ENCODE assay signal across 9 mouse cellular contexts in genomic region chr17:66490022-66490601, GRCm38 (mm10). TPM values are rescaled to one million over a fixed set of nuclear protein-coding genes. Genes with fewer than 3 reads are reported as not detected.
A peak's percentile ranks its signal among the peaks of the same experiment; 100 is the strongest.
DNase-seq lines count a peak whose midpoint lies in the region; ATAC-seq lines count a peak whose summit lies in the region.
"Had no signal": no experiment of that assay in that cellular context is flagged by ENCODE, and none has a peak within 500 bp of the region (broad histone marks: within the 10 kb centered on the region; RNA-seq: fewer than 3 reads in every experiment).

No protein-coding gene starts in this region.

- no peak overlapping the region for H3K9ac ChIP-seq in heart, embryonic 11.5 days (ENCODE audit: low read depth, low read length)
- H3K9ac ChIP-seq in forebrain, embryonic 13.5 days: 0 out of 2 replicates have a peak overlapping the region, but pooled peaks have one; percentile 6
- H3K9ac ChIP-seq in intestine, embryonic 16.5 days (ENCODE audit: low read depth, low read length): no peak overlapping the region
- no peak overlapping the region for H3K9ac ChIP-seq in midbrain, embryonic 13.5 days (replicated peaks)

- WGBS in heart, embryonic 11.5 days (ENCODE audit: insufficient replicate concordance): 42% methylated on average over 10 of the region's 10 CpGs
- WGBS in forebrain, embryonic 13.5 days: 43% methylated on average over 10 of the region's 10 CpGs
- WGBS in intestine, embryonic 16.5 days: 42% methylated on average over 10 of the region's 10 CpGs
- 45% methylated on average over 10 of the region's 10 CpGs for WGBS in midbrain, embryonic 13.5 days

- no peak overlapping the region for H3K4me3 ChIP-seq in heart, embryonic 11.5 days (ENCODE audit: low read depth, low read length)
- H3K4me3 ChIP-seq in forebrain, embryonic 13.5 days: no peak overlapping the region
- H3K4me3 ChIP-seq in intestine, embryonic 16.5 days (ENCODE audit: low read length): no peak overlapping the region
- no peak overlapping the region for H3K4me3 ChIP-seq in midbrain, embryonic 13.5 days (replicated peaks)

- no peak overlapping the region for H3K4me2 ChIP-seq in heart, embryonic 11.5 days
- H3K4me2 ChIP-seq in forebrain, embryonic 13.5 days: no peak overlapping the region
- H3K4me2 ChIP-seq in intestine, embryonic 16.5 days (ENCODE audit: low read depth, low read length): no peak overlapping the region
- no peak overlapping the region for H3K4me2 ChIP-seq in midbrain, embryonic 13.5 days (replicated peaks)

- H3K9me3 ChIP-seq in heart, embryonic 11.5 days (replicated peaks; ENCODE audit: control insufficient read depth, low read length): no peaks in the 10 kb centered on the region
- H3K9me3 ChIP-seq in forebrain, embryonic 13.5 days (replicated peaks): no peaks in the 10 kb centered on the region
- no peaks in the 10 kb centered on the region for H3K9me3 ChIP-seq in intestine, embryonic 16.5 days (ENCODE audit: control insufficient read depth, low read length)
- no peaks in the 10 kb centered on the region for H3K9me3 ChIP-seq in midbrain, embryonic 13.5 days

- 0 out of 2 replicates have a peak, but pooled peaks cover 9% of the 10 kb centered on the region for H3K4me1 ChIP-seq in heart, embryonic 11.5 days (ENCODE audit: control insufficient read depth, insufficient read depth, low read length)
- no peaks in the 10 kb centered on the region for H3K4me1 ChIP-seq in forebrain, embryonic 13.5 days
- H3K4me1 ChIP-seq in intestine, embryonic 16.5 days (ENCODE audit: control insufficient read depth, insufficient read depth, low read length): no peaks in the 10 kb centered on the region
- H3K4me1 ChIP-seq in midbrain, embryonic 13.5 days (replicated peaks): peaks cover 1% of the 10 kb centered on the region; the same call in 1 of the 2 replicates

- peaks cover 8% of the 10 kb centered on the region for H3K36me3 ChIP-seq in heart, embryonic 11.5 days (ENCODE audit: control insufficient read depth, insufficient read depth, low read length)
- peaks cover 20% of the 10 kb centered on the region for H3K36me3 ChIP-seq in forebrain, embryonic 13.5 days (ENCODE audit: poor library complexity, severe bottlenecking)
- no peaks in the 10 kb centered on the region; the same call in 1 of the 2 replicates for H3K36me3 ChIP-seq in intestine, embryonic 16.5 days (ENCODE audit: control insufficient read depth, insufficient read depth, low read length)
- H3K36me3 ChIP-seq in midbrain, embryonic 13.5 days: peaks cover 16% of the 10 kb centered on the region

- peak; percentile 91 for DNase-seq in heart, adult 11 months
- peak; percentile 48 for DNase-seq in c-Kit-positive CD71-positive TER-119-negative erythroid progenitor cells, embryonic 14.5 days (ENCODE audit: low read depth)
- DNase-seq in left cerebral cortex, adult 8-10 months (ENCODE audit: low spot score in 2 of 2): peak; percentile 40 to 82
- peak; percentile 79 for DNase-seq in telencephalon, adult 2 months (ENCODE audit: low read depth, low spot score)

- H3K27ac ChIP-seq in heart, embryonic 11.5 days (ENCODE audit: low read depth, low read length): no peak overlapping the region
- no peak overlapping the region for H3K27ac ChIP-seq in forebrain, embryonic 13.5 days
- no peak overlapping the region for H3K27ac ChIP-seq in intestine, embryonic 16.5 days (ENCODE audit: low read length)
- H3K27ac ChIP-seq in midbrain, embryonic 13.5 days: no peak overlapping the region
- H3K27ac ChIP-seq: macrophage had no signal

- H3K27me3 ChIP-seq in heart, embryonic 11.5 days (ENCODE audit: control insufficient read depth, insufficient read depth, low read length): no peaks in the 10 kb centered on the region
- H3K27me3 ChIP-seq in forebrain, embryonic 13.5 days: no peaks in the 10 kb centered on the region
- H3K27me3 ChIP-seq in intestine, embryonic 16.5 days (replicated peaks; ENCODE audit: control insufficient read depth, insufficient read depth, low read length): no peaks in the 10 kb centered on the region
- H3K27me3 ChIP-seq in midbrain, embryonic 13.5 days: no peaks in the 10 kb centered on the region

- no peak for ATAC-seq in heart, embryonic 11.5 days (replicated peaks; ENCODE audit: insufficient number of reproducible peaks, low FRiP score, low TSS enrichment)
- peak; percentile 63 for ATAC-seq in forebrain, embryonic 13.5 days
- peak; percentile 36; the same call in 1 of the 2 replicates for ATAC-seq in intestine, embryonic 16.5 days
- ATAC-seq in midbrain, embryonic 13.5 days: peak; percentile 53; the same call in 1 of the 2 replicates

RNA-seq across cellular contexts. Expression of gene Rab12, which starts 29.4 kb away (rescaled TPM):
- polyA plus RNA-seq in heart, embryonic 11.5 days (2014; fragmentation: Nextera tagmentation; extraction: Ambion mirVana): 49.8 and 51.6 TPM in 2 replicates
- polyA plus RNA-seq in forebrain, embryonic 13.5 days (2015; fragmentation: Nextera tagmentation; extraction: Ambion mirVana): 43.0 and 48.0 TPM in 2 replicates
- polyA plus RNA-seq in intestine, embryonic 16.5 days (2015; fragmentation: Nextera tagmentation; extraction: Ambion mirVana): 5.2 and 6.1 TPM in 2 replicates
- 100 to 1,000 TPM; 110 to 126 (median 118) TPM for total RNA-seq in left cerebral cortex, adult 8-10 months (2022)
- polyA plus RNA-seq in midbrain, embryonic 13.5 days (2015; fragmentation: Nextera tagmentation; extraction: Ambion mirVana): 52.0 and 59.0 TPM in 2 replicates

RNA-seq across cellular contexts. Expression of gene Mtcl1, which starts 40.6 kb away (rescaled TPM):
- 1.7 and 2.8 TPM in 2 replicates for polyA plus RNA-seq in heart, embryonic 11.5 days (2014; fragmentation: Nextera tagmentation; extraction: Ambion mirVana)
- 33.0 and 33.9 TPM in 2 replicates for polyA plus RNA-seq in forebrain, embryonic 13.5 days (2015; fragmentation: Nextera tagmentation; extraction: Ambion mirVana)
- polyA plus RNA-seq in intestine, embryonic 16.5 days (2015; fragmentation: Nextera tagmentation; extraction: Ambion mirVana): 4.0 and 4.1 TPM in 2 replicates
- 100 to 1,000 TPM; 111 to 123 (median 120) TPM for total RNA-seq in left cerebral cortex, adult 8-10 months (2022)
- polyA plus RNA-seq in midbrain, embryonic 13.5 days (2015; fragmentation: Nextera tagmentation; extraction: Ambion mirVana): 50.0 and 56.8 TPM in 2 replicates
- polyA plus RNA-seq: macrophage had no signal
